Mouse (Mus musculus) forebrain, postnatal 0 days (tissue): ENCODE measurements around the gene Erich3. TPM values are rescaled to one million over a fixed set of nuclear protein-coding genes. Genes with fewer than 3 reads are reported as not detected.

Experiments used
- ATAC-seq: fragments of 200-750 bp; cut with Nextera tagmentation; 2 replicates; pipeline ENCODE4 v1.8.0; 2017; ENCODE audit warnings: mild to moderate bottlenecking, moderate library complexity
- DNase-seq: peaks from one replicate; pipeline ENCODE4 v3.0.0-alpha.2; 2015
- H3K27ac ChIP-seq: fragments of 300-500 bp; sonication (generic); 2 replicates; pipeline ENCODE4 v1.5.1; 2014; ENCODE audit warnings: low read depth, mild to moderate bottlenecking, antibody characterized with exemption, low read length, moderate library complexity, mixed read lengths
- H3K27me3 ChIP-seq: fragments of 300-500 bp; sonication (generic); 2 replicates; pipeline ENCODE4 v1.6.1; 2014; ENCODE audit warnings: mild to moderate bottlenecking, low read length, mixed read lengths; ENCODE audit not compliant: insufficient read depth
- H3K36me3 ChIP-seq: fragments of 300-500 bp; sonication (generic); 2 replicates; pipeline ENCODE4 v1.6.1; 2014; ENCODE audit warnings: mild to moderate bottlenecking, moderate library complexity; ENCODE audit not compliant: insufficient read depth
- H3K4me1 ChIP-seq: fragments of 300-500 bp; sonication (generic); 2 replicates; pipeline ENCODE4 v1.6.1; 2014; ENCODE audit warnings: antibody characterized with exemption; ENCODE audit not compliant: insufficient read depth
- H3K4me2 ChIP-seq: fragments of 300-500 bp; sonication (generic); 2 replicates; pipeline ENCODE4 v1.6.1; 2014; ENCODE audit warnings: low read depth, mild to moderate bottlenecking, moderate library complexity
- H3K4me3 ChIP-seq: fragments of 300-500 bp; sonication (generic); 2 replicates; pipeline ENCODE4 v1.5.1; 2014; ENCODE audit warnings: low read depth, low read length, mixed read lengths
- H3K9ac ChIP-seq: fragments of 300-500 bp; sonication (generic); 2 replicates; pipeline ENCODE4 v1.6.1; 2014; ENCODE audit warnings: mild to moderate bottlenecking
- H3K9me3 ChIP-seq: fragments of 300-500 bp; sonication (generic); 2 replicates; pipeline ENCODE4 v1.6.1; 2016; ENCODE audit warnings: low read length
- CTCF ChIP-seq: sonication (generic); IDR thresholded peaks from 2 replicates; pipeline ENCODE4 v1.5.1; 2016; ENCODE audit warnings: antibody characterized with exemption, control low read depth, low read depth
- WGBS: fragments of 180-500 bp; shearing (Covaris S2); extraction: QIAGEN DNeasy Blood & Tissue Kit; methylation state at CpG from one replicate; pipeline ENCODE4 v1.1.7; 2014; 5-methylcytosine and 5-hydroxymethylcytosine counted together
- polyA plus RNA-seq: library from polyadenylated mRNA; unstranded; fragments of >200 nt; fragmentation: Nextera tagmentation; extraction: Ambion mirVana; gene quantifications from 2 replicates; pipeline ENCODE4 v1.2.1, GENCODE M21; 2015
- total RNA-seq: library from RNA; depleted of rRNA; stranded (reverse); fragments of >200 nt; gene quantifications from 2 replicates; pipeline ENCODE4 v1.2.3, GENCODE M21; 2014

Gene Erich3
- total and polyA plus RNA-seq, 2 experiments from 2014 or later: 2.7 to 3.5 TPM

DNA sequence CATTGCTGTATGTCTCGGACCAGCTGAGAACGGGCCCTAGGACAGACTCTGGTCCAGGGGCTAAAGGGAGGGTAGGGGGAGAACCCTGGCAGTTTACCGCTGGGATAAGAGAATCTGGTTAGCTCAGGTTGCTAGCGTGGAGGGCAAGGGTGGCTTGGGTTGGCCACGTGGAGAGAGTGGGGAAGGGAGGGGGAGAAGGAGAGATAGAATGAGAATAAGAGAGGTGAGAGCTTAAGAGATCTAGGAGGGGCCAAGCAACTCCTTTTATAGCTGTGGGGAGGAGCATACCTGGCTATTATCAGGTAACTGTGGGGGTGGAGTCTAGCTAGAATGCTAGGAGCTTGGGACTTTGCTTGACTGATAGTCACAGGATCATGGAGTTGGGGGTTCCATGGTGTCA, 7.4 kb downstream of the Erich3 start:
- no peaks in the 10 kb centered on the region for H3K27me3 ChIP-seq

GRCm38 (mm10) chr3:154673326-154673725, 9.7 kb downstream of the Erich3 start:
- Histone ChIP-seq H3K9ac (no peak overlapping the region), H3K4me3 (no peak overlapping the region), H3K4me1 (no peaks in the 10 kb centered on the region), H3K27me3 (no peaks in the 10 kb centered on the region), H3K27ac (no peak overlapping the region), H3K36me3 (no peaks in the 10 kb centered on the region), H3K4me2 (no peak overlapping the region), H3K9me3 (no peaks in the 10 kb centered on the region)
- whole genome bisulfite sequencing: 61% methylated on average over 8 of the region's 8 CpGs
- ATAC-seq: no peak
- TF ChIP-seq CTCF: no peak
- DNase-seq: no peak

More for the DNA sequence above, 7.4 kb downstream of the Erich3 start:
- H3K4me2 ChIP-seq: no peak overlapping the region
- no peak for TF ChIP-seq CTCF
- no peaks in the 10 kb centered on the region for H3K36me3 ChIP-seq
- H3K4me1 ChIP-seq: no peaks in the 10 kb centered on the region
- ATAC-seq: no peak
- DNase-seq: no peak
- WGBS: 69% methylated on average over 5 of the region's 5 CpGs
- H3K9ac ChIP-seq: no peak overlapping the region
- H3K9me3 ChIP-seq: no peaks in the 10 kb centered on the region
- no peak overlapping the region for H3K27ac ChIP-seq
- no peak overlapping the region for H3K4me3 ChIP-seq

GRCm38 (mm10) chr3:154682570-154682969, 18.9 kb downstream of the Erich3 start:
- H3K27ac ChIP-seq: no peak overlapping the region
- ATAC-seq (no peak), DNase-seq (no peak)
- H3K27me3 ChIP-seq: no peaks in the 10 kb centered on the region
- 80% methylated on average over 2 of the region's 2 CpGs for WGBS
- H3K9ac ChIP-seq: no peak overlapping the region
- TF ChIP-seq CTCF: no peak
- H3K36me3 ChIP-seq: no peaks in the 10 kb centered on the region
- no peak overlapping the region for H3K4me2 ChIP-seq
- no peak overlapping the region for H3K4me3 ChIP-seq
- no peaks in the 10 kb centered on the region for H3K9me3 ChIP-seq
- H3K4me1 ChIP-seq: no peaks in the 10 kb centered on the region

- Histone ChIP-seq H3K4me3 (no peak overlapping the region), H3K9me3 (no peaks in the 10 kb centered on the region), H3K27me3 (no peaks in the 10 kb centered on the region), H3K4me1 (no peaks in the 10 kb centered on the region), H3K27ac (no peak overlapping the region), H3K9ac (no peak overlapping the region), H3K4me2 (no peak overlapping the region), H3K36me3 (no peaks in the 10 kb centered on the region)
- no peak for TF ChIP-seq CTCF
- no peak for ATAC-seq
- DNase-seq: no peak
- WGBS: 90% methylated on average over 2 of the region's 2 CpGs
These were observed 20.0 kb downstream of the Erich3 start for GRCm38 (mm10) chr3:154683667-154684066.

DNA sequence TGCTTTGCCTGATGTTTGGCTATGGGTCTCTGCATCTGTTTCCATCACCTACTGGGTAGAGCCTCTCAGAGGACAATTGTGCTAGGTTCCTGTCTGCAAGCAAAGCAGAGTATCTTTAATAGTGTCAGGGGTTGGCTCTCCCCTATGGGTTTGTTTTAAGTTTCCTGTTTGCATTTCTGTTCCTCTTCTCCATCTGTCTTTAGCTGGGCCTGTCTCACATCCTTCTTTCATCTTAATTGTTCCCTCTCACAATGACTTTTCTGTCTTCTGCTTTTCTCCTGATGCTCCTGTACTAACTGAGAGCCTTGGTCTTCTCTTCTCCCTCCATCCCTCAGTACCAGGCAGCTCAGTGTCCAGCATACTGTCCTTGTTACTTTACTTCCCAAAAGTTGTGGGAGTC, 26.6 kb downstream of the Erich3 start:
- DNase-seq: no peak
- no peaks in the 10 kb centered on the region for H3K4me1 ChIP-seq
- no peaks in the 10 kb centered on the region for H3K36me3 ChIP-seq
- H3K9ac ChIP-seq: no peak overlapping the region
- H3K27ac ChIP-seq: no peak overlapping the region
- H3K9me3 ChIP-seq: no peaks in the 10 kb centered on the region
- no peak for ATAC-seq
- TF ChIP-seq CTCF: no peak
- no peak overlapping the region for H3K4me3 ChIP-seq
- no peak overlapping the region for H3K4me2 ChIP-seq
- no peaks in the 10 kb centered on the region for H3K27me3 ChIP-seq

DNA sequence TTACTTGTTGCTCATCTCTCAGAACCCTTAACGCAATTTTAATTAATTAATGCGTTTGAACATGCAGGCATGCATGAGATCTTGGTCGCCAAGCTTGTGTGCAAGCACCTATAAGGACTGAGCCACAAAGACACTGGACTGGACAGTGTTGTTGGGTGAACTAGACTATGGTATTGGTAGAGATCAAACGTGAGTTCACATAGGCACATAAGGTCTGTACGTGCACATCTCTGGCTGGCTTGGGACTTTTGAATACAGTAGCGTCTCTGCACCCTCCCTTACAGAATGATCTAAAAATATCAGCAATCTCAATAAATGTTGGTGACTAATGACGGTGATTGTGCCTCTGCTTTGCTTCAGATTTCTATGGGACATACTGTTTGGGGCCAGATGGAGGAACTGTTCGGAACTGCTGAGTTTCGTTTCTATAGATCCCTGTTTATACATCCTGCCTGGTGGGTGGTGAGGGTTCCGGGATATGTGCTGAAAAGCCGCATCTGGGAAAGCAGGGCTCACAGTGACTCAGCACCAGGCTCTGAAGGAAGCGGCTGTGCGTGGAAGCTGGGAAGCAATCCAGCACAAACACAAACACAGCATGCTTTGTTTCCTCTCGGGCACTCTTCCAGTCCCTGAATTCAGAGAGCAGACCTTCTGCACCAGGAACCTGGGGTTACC, 28.4 kb downstream of the Erich3 start:
- ATAC-seq (peak; percentile 95), DNase-seq (peak; percentile 88)
- no peaks in the 10 kb centered on the region for H3K4me1 ChIP-seq
- H3K4me3 ChIP-seq: no peak overlapping the region
- no peak overlapping the region for H3K27ac ChIP-seq
- 28% methylated on average over 14 of the region's 14 CpGs for WGBS
- H3K36me3 ChIP-seq: no peaks in the 10 kb centered on the region
- TF ChIP-seq CTCF: no peak
- no peaks in the 10 kb centered on the region for H3K9me3 ChIP-seq
- no peak overlapping the region for H3K9ac ChIP-seq
- peak overlapping the region; percentile 25 for H3K4me2 ChIP-seq
- H3K27me3 ChIP-seq: no peaks in the 10 kb centered on the region

- Histone ChIP-seq H3K9me3 (no peaks in the 10 kb centered on the region), H3K36me3 (no peaks in the 10 kb centered on the region), H3K4me3 (no peak overlapping the region), H3K4me1 (no peaks in the 10 kb centered on the region), H3K27ac (no peak overlapping the region), H3K27me3 (no peaks in the 10 kb centered on the region), H3K9ac (no peak overlapping the region), H3K4me2 (no peak overlapping the region; the same call in 1 of the 2 replicates)
- ATAC-seq (no peak), DNase-seq (no peak)
- no peak for TF ChIP-seq CTCF
- WGBS: 87% methylated on average over 3 of the region's 3 CpGs
These were observed 28.9 kb downstream of the Erich3 start for GRCm38 (mm10) chr3:154692572-154692922.

DNA sequence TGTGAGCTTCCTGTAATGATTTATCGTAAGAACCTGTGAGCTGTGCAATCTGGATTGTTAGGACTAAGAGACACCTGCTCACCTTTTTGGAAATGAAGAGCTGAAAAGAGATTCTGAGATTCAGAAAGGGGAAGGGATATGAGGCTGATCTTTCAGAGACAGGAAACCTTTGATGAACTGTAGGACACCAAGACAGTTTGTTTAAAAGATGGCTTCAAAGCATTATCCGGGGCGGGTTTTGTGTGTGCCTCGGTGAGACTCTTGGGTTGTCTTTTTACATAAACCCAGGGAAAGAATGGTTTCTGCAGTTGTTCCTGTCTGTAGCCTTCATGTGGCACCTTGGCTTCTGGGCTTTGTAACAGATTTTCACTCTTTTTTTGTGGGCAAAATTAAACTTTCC, 30.2 kb downstream of the Erich3 start:
- Histone ChIP-seq H3K9me3 (no peaks in the 10 kb centered on the region), H3K36me3 (no peaks in the 10 kb centered on the region), H3K4me3 (no peak overlapping the region), H3K4me1 (no peaks in the 10 kb centered on the region), H3K27me3 (no peaks in the 10 kb centered on the region), H3K4me2 (no peak overlapping the region), H3K9ac (no peak overlapping the region), H3K27ac (no peak overlapping the region)
- TF ChIP-seq CTCF: no peak
- 79% methylated on average over 4 of the region's 4 CpGs for WGBS
- no peak for ATAC-seq
- no peak for DNase-seq
